Mouse (Mus musculus): ENCODE data around the gene Rin1.
A peak's percentile ranks its signal among the peaks of the same experiment; 100 is the strongest.

The Rin1 gene

GRCm38 (mm10) chr19:5050047-5050905, at the start of gene Rin1:
Gene Rin1 (plus strand): TSS chr19:5050481.
- DNase-seq (ENCODE audit: low read depth, low spot score): peak; percentile 23

GRCm38 (mm10) chr19:5001666-5002406, 48.4 kb upstream of the Rin1 start:
- peak; percentile 64 for DNase-seq (ENCODE audit: low read depth, low spot score)

GRCm38 (mm10) chr19:5003644-5004043, 46.6 kb upstream of the Rin1 start:
- peak; percentile 12 for DNase-seq (ENCODE audit: low read depth, low spot score)

GRCm38 (mm10) chr19:5004925-5005324, 45.4 kb upstream of the Rin1 start:
- no peak for DNase-seq (ENCODE audit: low read depth, low spot score)

- no peak for DNase-seq (ENCODE audit: low read depth, low spot score)
Measured at GRCm38 (mm10) chr19:5013138-5013537, 37.1 kb upstream of the Rin1 start.

GRCm38 (mm10) chr19:5014961-5015398, 35.3 kb upstream of the Rin1 start:
- DNase-seq (ENCODE audit: low read depth, low spot score): peak; percentile 65

- DNase-seq (ENCODE audit: low read depth, low spot score): no peak
Measured at GRCm38 (mm10) chr19:5016221-5016742, 34.0 kb upstream of the Rin1 start.

GRCm38 (mm10) chr19:5016782-5017181, 33.5 kb upstream of the Rin1 start:
- peak; percentile 78 for DNase-seq (ENCODE audit: low read depth, low spot score)

GRCm38 (mm10) chr19:5017611-5018010, 32.7 kb upstream of the Rin1 start:
- DNase-seq (ENCODE audit: low read depth, low spot score): no peak

- no peak for DNase-seq (ENCODE audit: low read depth, low spot score)
Measured at GRCm38 (mm10) chr19:5018191-5018590, 32.1 kb upstream of the Rin1 start.

GRCm38 (mm10) chr19:5021416-5021815, 28.9 kb upstream of the Rin1 start:
- DNase-seq (ENCODE audit: low read depth, low spot score): no peak

GRCm38 (mm10) chr19:5023621-5024479, 26.4 kb upstream of the Rin1 start, which contains the start of gene Slc29a2:
Gene Slc29a2 (plus strand): TSS chr19:5023860.
- DNase-seq (ENCODE audit: low read depth, low spot score): peak; percentile 94

- no peak for DNase-seq (ENCODE audit: low read depth, low spot score)
Measured at GRCm38 (mm10) chr19:5026111-5026510, 24.2 kb upstream of the Rin1 start.

- DNase-seq (ENCODE audit: low read depth, low spot score): no peak
Measured at GRCm38 (mm10) chr19:5032686-5033085, 17.6 kb upstream of the Rin1 start.

- DNase-seq (ENCODE audit: low read depth, low spot score): no peak
Measured at GRCm38 (mm10) chr19:5036577-5036976, 13.7 kb upstream of the Rin1 start.

- DNase-seq (ENCODE audit: low read depth, low spot score): peak; percentile 79
Measured at GRCm38 (mm10) chr19:5037678-5038571, 12.4 kb upstream of the Rin1 start.

GRCm38 (mm10) chr19:5038709-5039156, 11.5 kb upstream of the Rin1 start, which contains the start of the genes B4gat1 and AC124502.3:
Gene B4gat1 (plus strand): TSS chr19:5038826.
Gene AC124502.3 (plus strand): TSS chr19:5038891.
- peak; percentile 94 for DNase-seq (ENCODE audit: low read depth, low spot score)

- DNase-seq (ENCODE audit: low read depth, low spot score): no peak
Measured at GRCm38 (mm10) chr19:5039301-5040114, 10.8 kb upstream of the Rin1 start.

- DNase-seq (ENCODE audit: low read depth, low spot score): peak; percentile 94
Measured at GRCm38 (mm10) chr19:5040862-5041523, 9.3 kb upstream of the Rin1 start, which contains the start of gene Brms1. Gene Brms1 (plus strand): TSS chr19:5041354.
